Mouse (Mus musculus): ENCODE results near the gene Car11. TPM values are rescaled to one million over a fixed set of nuclear protein-coding genes. Genes with fewer than 3 reads are reported as not detected.

Gene Car11
- polyA plus RNA-seq, 1 experiment from 2014 or later, result 9.1 TPM

DNA sequence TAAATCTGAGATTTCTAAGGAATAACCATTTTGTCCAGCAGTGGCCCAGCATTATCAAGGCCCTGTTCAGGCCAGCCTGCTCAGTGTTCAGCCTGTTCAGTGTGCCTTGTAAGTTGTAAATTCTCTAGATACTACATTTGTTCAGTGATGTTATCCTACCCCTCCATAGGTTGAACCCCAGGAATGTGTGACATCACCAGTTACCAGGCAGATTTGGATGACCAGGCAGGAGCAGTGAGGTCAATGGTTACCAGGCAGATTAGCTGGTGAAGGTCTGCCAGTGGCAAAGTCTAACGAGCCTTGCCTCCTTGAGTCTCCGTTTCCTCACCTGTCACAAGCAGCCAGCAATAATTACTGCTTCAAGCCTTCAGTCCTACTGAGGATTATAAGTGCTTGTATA is 44.7 kb downstream of the Car11 start:
- 0 out of 2 replicates have a peak, but pooled peaks cover 4% of the 10 kb centered on the region for H3K9me3 ChIP-seq
- DNase-seq (ENCODE audit: low spot score), result peak; percentile 73
- no peaks in the 10 kb centered on the region for H3K36me3 ChIP-seq (replicated peaks)
- peaks cover 16% of the 10 kb centered on the region for H3K27me3 ChIP-seq (replicated peaks; ENCODE audit: low read depth, poor library complexity, severe bottlenecking)
- H3K27ac ChIP-seq (replicated peaks), result no peak overlapping the region
- WGBS, result 29% methylated on average over 2 of the region's 2 CpGs
- H3K4me3 ChIP-seq, result no peak overlapping the region
- peaks cover 13% of the 10 kb centered on the region for H3K4me1 ChIP-seq

DNA sequence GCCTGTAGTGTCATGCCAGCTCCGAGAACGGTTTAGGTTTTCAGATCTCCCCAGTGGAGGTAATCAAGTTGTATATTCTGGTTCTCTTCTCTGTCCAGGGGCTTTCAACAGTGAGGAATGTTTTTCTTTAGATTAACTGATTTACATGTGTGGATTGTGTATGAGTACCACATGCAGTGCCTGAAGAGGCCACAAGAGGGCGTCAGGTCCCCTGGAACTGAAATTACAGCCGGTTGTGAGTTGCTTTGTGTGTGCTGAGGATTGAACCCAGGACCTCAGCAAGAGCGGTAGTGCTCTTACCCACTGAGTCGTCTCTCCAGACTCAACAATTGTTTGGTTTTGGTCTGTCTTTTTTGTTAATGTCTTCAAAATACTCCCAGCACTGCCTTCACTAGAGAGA is 46.9 kb downstream of the Car11 start:
- H3K27me3 ChIP-seq (replicated peaks; ENCODE audit: low read depth, poor library complexity, severe bottlenecking), result peaks cover 11% of the 10 kb centered on the region
- no peaks in the 10 kb centered on the region for H3K36me3 ChIP-seq (replicated peaks)
- 0 out of 2 replicates have a peak, but pooled peaks cover 4% of the 10 kb centered on the region for H3K9me3 ChIP-seq
- H3K4me1 ChIP-seq, result peaks cover 22% of the 10 kb centered on the region
- H3K4me3 ChIP-seq, result no peak overlapping the region
- 63% methylated on average over 6 of the region's 6 CpGs for WGBS
- DNase-seq (ENCODE audit: low spot score), result no peak
- H3K27ac ChIP-seq (replicated peaks), result no peak overlapping the region

DNA sequence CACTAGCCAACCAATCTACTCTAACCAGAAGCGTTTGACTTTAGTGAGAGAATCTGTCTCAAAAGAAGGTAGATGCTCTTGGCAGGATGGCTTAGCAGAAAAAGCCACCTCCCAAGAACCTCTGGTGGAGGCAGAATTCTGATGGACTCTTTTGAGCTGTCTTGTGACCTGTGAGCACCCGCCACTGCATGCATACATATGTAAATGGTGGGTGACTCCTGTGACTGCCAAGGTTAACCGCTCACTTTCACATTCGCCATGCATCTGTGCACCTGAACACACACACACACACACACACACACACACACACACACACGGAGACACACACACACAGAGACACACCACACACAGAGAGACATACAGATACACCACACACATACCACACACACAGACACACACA is 47.8 kb downstream of the Car11 start:
- no peak overlapping the region for H3K27ac ChIP-seq (replicated peaks)
- no peak overlapping the region for H3K4me3 ChIP-seq
- H3K27me3 ChIP-seq (replicated peaks; ENCODE audit: low read depth, poor library complexity, severe bottlenecking), result 0 out of 2 replicates have a peak, but pooled peaks cover 2% of the 10 kb centered on the region
- H3K9me3 ChIP-seq, result 0 out of 2 replicates have a peak, but pooled peaks cover 4% of the 10 kb centered on the region
- peaks cover 14% of the 10 kb centered on the region for H3K4me1 ChIP-seq
- 83% methylated on average over 5 of the region's 5 CpGs for WGBS
- H3K36me3 ChIP-seq (replicated peaks), result no peaks in the 10 kb centered on the region
- DNase-seq (ENCODE audit: low spot score), result no peak

DNA sequence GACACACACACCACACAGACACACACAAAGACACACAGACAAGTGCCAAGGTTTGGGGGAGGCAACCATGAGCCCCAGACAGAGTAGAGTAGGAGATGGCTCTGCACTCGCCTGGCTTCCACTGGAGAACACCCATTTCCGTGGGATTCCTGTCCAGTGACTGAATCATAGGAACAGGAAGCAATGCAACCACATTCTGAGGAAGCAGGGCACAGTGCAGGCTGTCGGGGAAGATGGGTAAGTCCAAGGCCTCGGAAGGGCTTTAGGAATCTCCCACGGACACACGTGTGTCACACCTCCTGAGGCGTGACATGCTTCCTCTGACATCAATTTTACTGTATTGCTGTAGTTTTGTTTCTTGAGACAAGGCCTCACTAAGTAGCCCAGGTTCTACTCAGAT is 48.5 kb downstream of the Car11 start:
- Histone ChIP-seq H3K4me1 (peaks cover 13% of the 10 kb centered on the region), H3K27me3 (replicated peaks; ENCODE audit: low read depth, poor library complexity, severe bottlenecking) (no peaks in the 10 kb centered on the region), H3K4me3 (no peak overlapping the region), H3K36me3 (replicated peaks) (no peaks in the 10 kb centered on the region), H3K27ac (replicated peaks) (no peak overlapping the region), H3K9me3 (0 out of 2 replicates have a peak, but pooled peaks cover 4% of the 10 kb centered on the region)
- WGBS, result 84% methylated on average over 7 of the region's 7 CpGs
- DNase-seq (ENCODE audit: low spot score), result no peak

DNA sequence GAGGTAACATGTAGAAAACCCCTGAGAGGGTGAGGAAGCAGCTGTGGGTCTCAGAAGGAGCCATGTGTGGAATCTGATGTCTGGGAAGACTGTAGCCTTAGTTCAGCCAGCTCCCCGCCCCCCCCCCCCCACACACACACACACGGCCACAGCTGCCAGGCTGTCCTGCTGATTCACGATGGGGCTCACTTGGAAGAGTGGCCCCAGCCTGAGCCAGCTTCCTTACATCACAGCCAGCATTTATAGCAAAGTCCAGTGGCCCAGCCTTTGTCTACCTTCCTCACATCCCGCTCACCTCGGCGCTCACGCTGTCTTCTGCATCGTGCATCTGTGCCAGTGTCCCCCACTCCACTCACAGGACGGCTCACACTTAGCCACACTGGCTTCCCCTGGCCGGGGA is 49.8 kb downstream of the Car11 start:
- no peak for DNase-seq (ENCODE audit: low spot score)
- no peaks in the 10 kb centered on the region for H3K27me3 ChIP-seq (replicated peaks; ENCODE audit: low read depth, poor library complexity, severe bottlenecking)
- peaks cover 13% of the 10 kb centered on the region for H3K4me1 ChIP-seq
- H3K9me3 ChIP-seq, result 0 out of 2 replicates have a peak, but pooled peaks cover 4% of the 10 kb centered on the region
- no peak overlapping the region for H3K4me3 ChIP-seq
- H3K27ac ChIP-seq (replicated peaks), result peak overlapping the region; percentile 30; the same call in 1 of the 2 replicates
- H3K36me3 ChIP-seq (replicated peaks), result no peaks in the 10 kb centered on the region
- 48% methylated on average over 10 of the region's 10 CpGs for WGBS

DNA sequence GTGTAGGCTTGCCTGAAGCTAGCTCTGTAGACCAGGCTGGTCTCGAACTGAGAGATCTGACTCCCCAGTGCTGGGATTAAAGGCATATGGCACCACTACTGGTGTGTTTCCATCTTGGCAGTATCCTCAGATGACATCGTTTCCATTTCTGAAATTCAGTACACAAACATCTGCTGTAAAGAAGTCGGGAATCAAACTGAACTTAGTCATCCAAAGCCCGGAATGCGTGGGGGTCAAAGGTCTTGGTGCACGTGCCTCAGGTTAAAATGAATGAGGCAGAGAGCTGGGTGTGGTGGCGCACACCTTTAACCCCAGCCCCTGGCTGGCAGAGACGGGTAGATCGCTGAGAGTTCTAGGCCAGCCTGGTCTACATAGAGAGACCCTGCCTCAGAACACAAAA is 50.5 kb downstream of the Car11 start:
- Histone ChIP-seq H3K27me3 (replicated peaks; ENCODE audit: low read depth, poor library complexity, severe bottlenecking) (no peaks in the 10 kb centered on the region), H3K4me1 (peaks cover 13% of the 10 kb centered on the region), H3K9me3 (0 out of 2 replicates have a peak, but pooled peaks cover 4% of the 10 kb centered on the region), H3K4me3 (no peak overlapping the region), H3K36me3 (replicated peaks) (no peaks in the 10 kb centered on the region), H3K27ac (replicated peaks) (no peak overlapping the region)
- WGBS, result 73% methylated on average over 9 of the region's 9 CpGs
- no peak for DNase-seq (ENCODE audit: low spot score)

Other genes with a start within 250 kb of the Car11 start
- 5,460 and 5,734 TPM in 2 replicates for gene Ftl1, start 240.0 kb upstream of the Car11 start, polyA plus RNA-seq (2016; fragmentation: Nextera tagmentation; extraction: Ambion mirVana)
- gene Bax, start 232.9 kb upstream of the Car11 start, polyA plus RNA-seq (2016; fragmentation: Nextera tagmentation; extraction: Ambion mirVana), result 243 and 247 TPM in 2 replicates
- gene Tulp2, start 218.0 kb upstream of the Car11 start, polyA plus RNA-seq (2016; fragmentation: Nextera tagmentation; extraction: Ambion mirVana), result 0.93 and 1.4 TPM in 2 replicates
- gene Gm45808, start 213.0 kb upstream of the Car11 start, polyA plus RNA-seq (2016; fragmentation: Nextera tagmentation; extraction: Ambion mirVana), result not detected in 2 replicates
- 5.7 and 7.4 TPM in 2 replicates for gene Dhdh, start 211.0 kb upstream of the Car11 start, polyA plus RNA-seq (2016; fragmentation: Nextera tagmentation; extraction: Ambion mirVana)
- gene Nucb1, start 189.4 kb upstream of the Car11 start, polyA plus RNA-seq (2016; fragmentation: Nextera tagmentation; extraction: Ambion mirVana), result 115 and 123 TPM in 2 replicates
- 18.6 and 21.6 TPM in 2 replicates for gene Ppp1r15a, start 173.6 kb upstream of the Car11 start, polyA plus RNA-seq (2016; fragmentation: Nextera tagmentation; extraction: Ambion mirVana)
- 1.9 and 2.3 TPM in 2 replicates for gene Plekha4, start 173.5 kb upstream of the Car11 start, polyA plus RNA-seq (2016; fragmentation: Nextera tagmentation; extraction: Ambion mirVana)
- gene Hsd17b14, start 144.9 kb upstream of the Car11 start, polyA plus RNA-seq (2016; fragmentation: Nextera tagmentation; extraction: Ambion mirVana), result 0.87 and 0.92 TPM in 2 replicates
- gene Bcat2, start 129.7 kb upstream of the Car11 start, polyA plus RNA-seq (2016; fragmentation: Nextera tagmentation; extraction: Ambion mirVana), result 51.1 and 51.9 TPM in 2 replicates
- not detected in 2 replicates for gene Fgf21, start 84.4 kb upstream of the Car11 start, polyA plus RNA-seq (2016; fragmentation: Nextera tagmentation; extraction: Ambion mirVana)
- 0.07 and 0.44 TPM in 2 replicates for gene Fut1, start 82.6 kb upstream of the Car11 start, polyA plus RNA-seq (2016; fragmentation: Nextera tagmentation; extraction: Ambion mirVana)
- 0.07 and 0.10 TPM in 2 replicates for gene Izumo1, start 78.0 kb upstream of the Car11 start, polyA plus RNA-seq (2016; fragmentation: Nextera tagmentation; extraction: Ambion mirVana)
- gene Rasip1, start 72.4 kb upstream of the Car11 start, polyA plus RNA-seq (2016; fragmentation: Nextera tagmentation; extraction: Ambion mirVana), result 6.5 and 6.8 TPM in 2 replicates
- gene Mamstr, start 59.9 kb upstream of the Car11 start, polyA plus RNA-seq (2016; fragmentation: Nextera tagmentation; extraction: Ambion mirVana), result 1.3 and 3.1 TPM in 2 replicates
- 0.07 and 0.16 TPM in 2 replicates for gene Fut2, start 33.4 kb upstream of the Car11 start, polyA plus RNA-seq (2016; fragmentation: Nextera tagmentation; extraction: Ambion mirVana)
- 0.28 and 0.42 TPM in 2 replicates for gene Ntn5, start 15.8 kb upstream of the Car11 start, polyA plus RNA-seq (2016; fragmentation: Nextera tagmentation; extraction: Ambion mirVana)
- gene Sec1, start 5.4 kb upstream of the Car11 start, polyA plus RNA-seq (2016; fragmentation: Nextera tagmentation; extraction: Ambion mirVana), result 0.55 and 0.64 TPM in 2 replicates
- gene Dbp, start 5.2 kb downstream of the Car11 start, polyA plus RNA-seq (2016; fragmentation: Nextera tagmentation; extraction: Ambion mirVana), result 3.6 and 4.3 TPM in 2 replicates
- gene Rpl18, start 15.6 kb downstream of the Car11 start, polyA plus RNA-seq (2016; fragmentation: Nextera tagmentation; extraction: Ambion mirVana), result 1,168 and 1,206 TPM in 2 replicates
- 41.5 and 42.1 TPM in 2 replicates for gene Sphk2, start 18.2 kb downstream of the Car11 start, polyA plus RNA-seq (2016; fragmentation: Nextera tagmentation; extraction: Ambion mirVana)
- 1.8 and 2.2 TPM in 2 replicates for gene Fam83e, start 21.4 kb downstream of the Car11 start, polyA plus RNA-seq (2016; fragmentation: Nextera tagmentation; extraction: Ambion mirVana)
- gene Spaca4, start 26.0 kb downstream of the Car11 start, polyA plus RNA-seq (2016; fragmentation: Nextera tagmentation; extraction: Ambion mirVana), result 0.22 TPM in 1 of 2 replicates, not detected in the other
- 2.1 and 3.0 TPM in 2 replicates for gene Lmtk3, start 83.9 kb downstream of the Car11 start, polyA plus RNA-seq (2016; fragmentation: Nextera tagmentation; extraction: Ambion mirVana)
- 1.6 and 1.7 TPM in 2 replicates for gene Sult2b1, start 84.8 kb downstream of the Car11 start, polyA plus RNA-seq (2016; fragmentation: Nextera tagmentation; extraction: Ambion mirVana)
- gene Cyth2, start 114.7 kb downstream of the Car11 start, polyA plus RNA-seq (2016; fragmentation: Nextera tagmentation; extraction: Ambion mirVana), result 157 and 161 TPM in 2 replicates
- 0.88 and 1.5 TPM in 2 replicates for gene Kcnj14, start 124.9 kb downstream of the Car11 start, polyA plus RNA-seq (2016; fragmentation: Nextera tagmentation; extraction: Ambion mirVana)
- 127 and 132 TPM in 2 replicates for gene Grwd1, start 131.1 kb downstream of the Car11 start, polyA plus RNA-seq (2016; fragmentation: Nextera tagmentation; extraction: Ambion mirVana)
- gene Kdelr1, start 172.9 kb downstream of the Car11 start, polyA plus RNA-seq (2016; fragmentation: Nextera tagmentation; extraction: Ambion mirVana), result 30.4 and 36.6 TPM in 2 replicates
- 0.09 and 0.20 TPM in 2 replicates for gene Grin2d, start 178.5 kb downstream of the Car11 start, polyA plus RNA-seq (2016; fragmentation: Nextera tagmentation; extraction: Ambion mirVana)
- gene Syngr4, start 196.9 kb downstream of the Car11 start, polyA plus RNA-seq (2016; fragmentation: Nextera tagmentation; extraction: Ambion mirVana), result 1.2 and 1.3 TPM in 2 replicates
- 4.5 and 5.5 TPM in 2 replicates for gene Tmem143, start 197.1 kb downstream of the Car11 start, polyA plus RNA-seq (2016; fragmentation: Nextera tagmentation; extraction: Ambion mirVana)
- 9.9 and 15.6 TPM in 2 replicates for gene Emp3, start 221.6 kb downstream of the Car11 start, polyA plus RNA-seq (2016; fragmentation: Nextera tagmentation; extraction: Ambion mirVana)
- 4.6 and 6.8 TPM in 2 replicates for gene Ccdc114, start 224.2 kb downstream of the Car11 start, polyA plus RNA-seq (2016; fragmentation: Nextera tagmentation; extraction: Ambion mirVana)